Mouse (Mus musculus) central nervous system, embryonic 11.5 days (tissue): ENCODE measurements around the gene Ptgis. TPM values are rescaled to one million over a fixed set of nuclear protein-coding genes. Genes with fewer than 3 reads are reported as not detected.

Source experiments
- polyA plus RNA-seq: library from polyadenylated mRNA; depleted of rRNA; stranded (reverse); fragments of >200 nt; gene quantifications from 2 replicates; pipeline ENCODE4 v1.2.3, GENCODE M21; 2012; rRNA removed

Gene Ptgis
- 6.7 and 13.8 TPM in 2 replicates for polyA plus RNA-seq

DNA sequence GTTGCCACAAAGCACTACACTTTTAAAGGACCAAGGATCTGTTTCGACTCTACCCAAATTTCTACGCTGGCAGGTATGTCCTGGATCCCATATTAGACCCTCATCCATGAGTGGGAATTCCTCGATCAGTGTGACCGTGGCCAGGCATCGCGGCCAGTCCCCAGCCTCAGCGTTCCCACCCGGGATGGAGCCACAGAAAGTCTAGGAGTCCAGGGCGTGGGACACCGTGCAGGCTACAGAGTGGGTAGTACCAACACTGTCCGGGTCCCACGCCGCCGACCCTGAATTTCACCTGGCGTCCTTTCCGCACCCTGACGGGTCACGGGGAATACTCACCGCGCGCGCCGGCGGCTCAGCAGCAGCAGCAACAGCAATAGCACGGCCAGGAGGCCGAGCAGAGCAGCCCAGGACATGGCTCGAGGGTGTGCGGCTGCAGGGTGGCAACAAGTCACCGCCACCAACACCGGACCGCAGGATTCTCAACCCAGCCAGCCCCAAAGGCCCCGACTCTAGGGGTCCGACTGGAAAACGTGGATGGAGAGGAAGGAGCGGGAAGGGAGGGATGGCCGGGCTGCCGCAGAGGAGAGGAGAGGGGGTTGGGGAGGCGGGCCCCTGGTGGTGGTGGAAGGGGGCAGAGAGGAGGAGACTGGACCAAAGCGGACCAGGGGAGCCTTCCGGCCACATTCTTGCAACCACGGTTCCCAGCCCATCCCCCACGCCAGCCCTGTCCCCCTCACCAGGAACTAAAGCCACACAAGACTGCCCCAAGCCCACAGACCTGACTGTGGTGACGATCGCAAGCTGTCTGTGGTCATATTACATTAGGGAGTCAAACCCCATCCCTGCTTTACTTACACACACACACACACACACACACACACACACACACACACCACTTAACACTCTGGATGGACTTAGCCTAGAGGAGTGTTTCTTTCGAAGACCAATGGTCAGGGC lies at the start of gene Ptgis:
Ptgis (minus strand) TSS at position 597 of the 957 bp plus-strand sequence.

DNA sequence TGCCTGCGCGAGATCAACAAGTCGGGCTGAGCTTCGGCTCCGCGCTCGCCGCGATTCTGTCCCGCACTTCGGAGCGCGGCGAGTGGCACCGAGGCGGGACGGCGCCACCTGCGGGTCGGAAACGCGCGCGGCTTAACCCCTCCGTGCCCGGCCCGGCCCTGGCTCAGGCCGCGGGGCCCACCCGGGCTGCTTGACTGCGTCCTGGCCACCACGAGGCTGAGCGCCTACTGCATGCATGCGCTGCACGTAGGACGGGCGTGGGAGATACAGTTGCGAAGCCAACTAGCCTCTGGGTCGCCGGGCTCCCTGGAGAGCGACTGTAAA lies 50.4 kb downstream of the Ptgis start, which contains the start of gene Kcnb1:
Kcnb1 (minus strand) TSS at position 80 of the 324 bp plus-strand sequence.

Other genes with a start within 250 kb of the Ptgis start
- gene Stau1, start 244.3 kb downstream of the Ptgis start, polyA plus RNA-seq = 58.0 and 66.3 TPM in 2 replicates
- gene Ddx27, start 225.4 kb downstream of the Ptgis start, polyA plus RNA-seq = 48.7 and 69.8 TPM in 2 replicates
- gene Znfx1, start 177.6 kb downstream of the Ptgis start, polyA plus RNA-seq = 8.0 and 9.4 TPM in 2 replicates
- gene Kcnb1, start 50.4 kb downstream of the Ptgis start, polyA plus RNA-seq = 1.9 and 2.1 TPM in 2 replicates
- gene B4galt5, start 108.6 kb upstream of the Ptgis start, polyA plus RNA-seq = 28.6 and 37.5 TPM in 2 replicates
- gene Slc9a8, start 181.1 kb upstream of the Ptgis start, polyA plus RNA-seq = 22.8 and 41.0 TPM in 2 replicates